Mouse (Mus musculus) heart, postnatal 25 days (tissue): ENCODE results near the gene Slc39a2. TPM values are rescaled to one million over a fixed set of nuclear protein-coding genes. Genes with fewer than 3 reads are reported as not detected.
A peak's percentile ranks its signal among the peaks of the same experiment; 100 is the strongest.

Experiments
- DNase-seq: peaks from one replicate; pipeline ENCODE4 v3.0.0; 2022; ENCODE audit warnings: low spot score
- intact Hi-C: fragments of 180-260 bp; cut with DNase I; formaldehyde crosslinking; loops from one replicate; pipeline ENCODE4 v1.15.1; 2025
- total RNA-seq, 2 experiments: library from RNA; stranded (reverse); gene quantifications; 2 replicates each; pipeline ENCODE4 v1.2.3; 2021

Slc39a2 gene
- total RNA-seq, 2 experiments from 2014 or later: 0.36 TPM; not detected in 1

GRCm38 (mm10) chr14:51896539-51897170 is 4.0 kb downstream of the Slc39a2 start:
- intact Hi-C loops: no loop called here

GRCm38 (mm10) chr14:51899351-51899750 is 6.7 kb downstream of the Slc39a2 start:
- intact Hi-C loops: no loop called here
- DNase-seq: no peak

More at GRCm38 (mm10) chr14:51896539-51897170, 4.0 kb downstream of the Slc39a2 start:
- no peak for DNase-seq

GRCm38 (mm10) chr14:51902806-51903710 is 10.4 kb downstream of the Slc39a2 start:
- intact Hi-C loops: loop anchor here (1.0 to 2.0 kb wide), 4 partner anchors 28 to 120 kb away; no protein-coding TSS in a partner anchor
- peak; percentile 27 for DNase-seq

- intact Hi-C loops: loop anchor here (2.0 kb wide), 3 partner anchors 93 to 119 kb away; no protein-coding TSS in a partner anchor
- DNase-seq: no peak
These were observed 11.1 kb downstream of the Slc39a2 start for GRCm38 (mm10) chr14:51903782-51904181.

GRCm38 (mm10) chr14:51904706-51905105 is 12.0 kb downstream of the Slc39a2 start:
- intact Hi-C loops: no loop called here
- DNase-seq: no peak

GRCm38 (mm10) chr14:51906102-51906501 is 13.4 kb downstream of the Slc39a2 start:
- DNase-seq: no peak
- intact Hi-C loops: no loop called here

- no peak for DNase-seq
- intact Hi-C loops: no loop called here
These were observed 18.6 kb downstream of the Slc39a2 start for GRCm38 (mm10) chr14:51911301-51911700.

GRCm38 (mm10) chr14:51912391-51913061 is 19.8 kb downstream of the Slc39a2 start:
- intact Hi-C loops: no loop called here
- DNase-seq: no peak

GRCm38 (mm10) chr14:51913062-51913959 is 20.6 kb downstream of the Slc39a2 start:
- DNase-seq: peak; percentile 83
- intact Hi-C loops: no loop called here

- DNase-seq: peak; percentile 89
- intact Hi-C loops: no loop called here
These were observed 21.5 kb downstream of the Slc39a2 start, which contains the start of gene Ndrg2 for GRCm38 (mm10) chr14:51913960-51914762. Ndrg2 (minus strand) TSS chr14:51914158.

- no peak for DNase-seq
These were observed 22.3 kb downstream of the Slc39a2 start for GRCm38 (mm10) chr14:51915030-51915429.

GRCm38 (mm10) chr14:51916539-51916938 is 23.9 kb downstream of the Slc39a2 start:
- no peak for DNase-seq
- intact Hi-C loops: no loop called here

More at GRCm38 (mm10) chr14:51915030-51915429, 22.3 kb downstream of the Slc39a2 start:
- intact Hi-C loops: no loop called here

- intact Hi-C loops: no loop called here
- no peak for DNase-seq
These were observed 25.4 kb downstream of the Slc39a2 start, which contains the start of gene Tppp2 for GRCm38 (mm10) chr14:51918125-51918524. Tppp2 (plus strand) TSS chr14:51918425.

GRCm38 (mm10) chr14:51918966-51919365 is 26.3 kb downstream of the Slc39a2 start:
- DNase-seq: no peak
- intact Hi-C loops: no loop called here

- DNase-seq: peak; percentile 67
- intact Hi-C loops: no loop called here
These were observed 29.3 kb downstream of the Slc39a2 start for GRCm38 (mm10) chr14:51921759-51922570.

GRCm38 (mm10) chr14:51922571-51922865 is 29.8 kb downstream of the Slc39a2 start, which contains the start of gene Rnase13:
Rnase13 (minus strand) TSS chr14:51922773.
- intact Hi-C loops: no loop called here
- no peak for DNase-seq

GRCm38 (mm10) chr14:51922910-51923309 is 30.2 kb downstream of the Slc39a2 start:
- no peak for DNase-seq
- intact Hi-C loops: no loop called here

- intact Hi-C loops: no loop called here
- DNase-seq: no peak
These were observed 30.8 kb downstream of the Slc39a2 start for GRCm38 (mm10) chr14:51923492-51923891.
